Mouse (Mus musculus): ENCODE results near the gene Ak4.

Gene Ak4

DNA sequence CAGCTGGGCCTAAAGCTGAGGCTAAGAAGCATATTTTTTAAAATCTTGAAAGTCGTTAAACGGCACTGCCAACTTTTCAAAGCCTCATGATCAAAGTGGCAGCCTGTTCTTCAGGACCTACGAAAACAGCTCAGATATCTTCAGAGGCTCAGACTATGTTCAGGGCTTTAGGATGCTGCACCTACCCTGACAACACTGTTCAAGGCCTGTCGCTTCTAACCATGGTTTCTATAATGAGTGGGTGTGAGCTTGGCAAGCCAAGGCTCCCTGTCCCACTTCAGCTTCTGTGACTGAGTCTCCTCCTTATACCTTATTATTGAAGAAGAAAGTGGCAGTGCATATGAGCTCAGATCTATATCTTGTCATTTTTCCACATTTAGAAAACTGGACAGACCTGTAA, 40.3 kb downstream of the Ak4 start:
- DNase-seq (ENCODE audit: low spot score): no peak

DNA sequence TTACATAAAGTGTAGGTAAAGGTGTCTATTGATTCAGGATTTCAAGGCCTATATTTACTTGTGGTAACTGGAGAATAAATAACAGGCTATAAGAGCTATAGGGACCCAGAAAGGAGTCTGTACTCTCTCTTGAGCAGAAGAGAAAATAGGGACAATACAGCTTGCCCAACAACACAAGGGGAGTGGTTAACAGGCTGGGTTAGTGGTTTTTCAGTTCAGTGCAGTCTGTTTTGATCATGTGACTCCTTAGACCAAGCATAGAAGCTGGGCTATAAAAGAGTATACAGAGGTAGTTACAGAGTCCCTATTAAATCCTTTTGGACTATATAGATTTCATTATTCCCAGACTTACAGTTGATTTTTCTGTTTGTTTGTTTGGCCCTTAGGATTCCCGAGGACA, 41.0 kb downstream of the Ak4 start:
- no peak for DNase-seq (ENCODE audit: low spot score)

DNA sequence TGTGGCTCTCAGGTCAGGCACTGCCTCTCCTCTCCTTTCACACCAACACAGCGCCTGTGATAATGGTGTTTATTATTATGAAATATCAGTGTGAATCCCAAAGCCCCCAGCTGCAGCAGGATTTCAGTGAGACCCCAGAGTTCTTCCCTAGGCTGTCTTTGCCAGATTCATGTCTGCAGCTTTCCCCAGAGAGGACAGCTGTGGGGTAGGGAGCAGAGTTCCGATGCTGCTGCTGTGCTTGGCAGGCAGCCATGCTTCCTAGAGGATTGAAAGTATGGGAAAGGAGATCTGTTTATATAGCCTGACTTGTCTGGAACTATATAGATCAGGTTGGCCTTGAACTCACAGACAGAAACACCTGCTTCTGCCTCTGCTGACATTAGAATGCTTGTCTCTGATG, 43.0 kb downstream of the Ak4 start:
- no peak for DNase-seq (ENCODE audit: low spot score)

DNA sequence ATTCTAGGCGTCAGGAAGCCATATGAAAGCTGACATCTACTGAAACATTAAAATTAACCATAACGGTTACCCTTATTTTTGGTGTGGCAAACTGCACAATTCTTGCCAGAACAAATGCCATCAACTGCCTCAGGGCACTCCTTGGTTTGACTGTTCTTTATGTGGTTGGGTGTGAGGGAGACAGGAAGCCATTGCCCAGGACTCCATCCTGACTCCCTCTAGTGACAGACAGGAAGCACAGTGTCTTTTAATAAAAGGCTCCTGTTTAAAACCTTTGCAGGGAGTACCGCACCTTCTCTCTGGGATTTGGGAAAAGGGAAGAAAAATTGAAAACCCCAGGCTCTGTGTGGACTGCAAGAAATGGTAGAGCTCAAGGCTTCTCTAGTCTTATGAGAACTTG, 47.2 kb downstream of the Ak4 start:
- DNase-seq (ENCODE audit: low spot score): no peak

DNA sequence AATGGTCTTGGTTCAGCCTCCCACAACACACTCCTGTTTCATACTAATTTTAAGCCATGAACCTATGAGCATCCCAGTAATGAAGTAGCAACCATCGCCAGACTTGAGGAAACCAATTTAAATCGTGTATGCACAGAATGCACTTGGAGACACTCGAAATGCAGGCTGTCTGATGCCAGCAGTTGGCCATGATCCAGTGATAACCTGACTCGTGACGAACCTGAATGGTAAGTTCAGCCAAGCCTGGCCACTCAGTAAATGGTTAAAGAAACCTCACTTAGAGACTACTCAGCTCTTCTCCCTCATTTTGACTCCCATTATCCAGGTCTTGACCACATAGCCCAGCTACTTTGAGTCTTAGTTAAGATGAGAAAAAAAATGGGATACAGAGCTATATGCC, 50.2 kb downstream of the Ak4 start:
- no peak for DNase-seq (ENCODE audit: low spot score)

DNA sequence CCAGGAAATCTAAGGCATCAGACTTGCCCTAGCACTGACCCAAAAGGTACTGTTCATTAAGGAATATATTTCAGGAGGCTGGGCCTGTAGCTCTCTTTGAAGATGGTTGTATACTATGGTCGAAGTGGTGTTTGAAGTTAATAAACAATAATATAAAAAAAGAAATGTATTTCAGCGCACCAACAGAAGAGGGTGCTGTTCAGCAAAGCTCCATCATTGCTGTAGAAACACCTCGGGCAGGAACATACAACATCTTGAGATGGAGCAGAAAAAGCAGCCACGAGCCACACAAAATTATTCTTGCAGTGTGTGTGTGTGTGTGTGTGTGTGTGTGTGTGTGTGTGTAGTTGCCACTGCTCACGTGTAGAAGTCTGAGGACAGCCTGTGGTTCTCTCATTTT, 51.5 kb downstream of the Ak4 start:
- peak; percentile 14 for DNase-seq (ENCODE audit: low spot score)

DNA sequence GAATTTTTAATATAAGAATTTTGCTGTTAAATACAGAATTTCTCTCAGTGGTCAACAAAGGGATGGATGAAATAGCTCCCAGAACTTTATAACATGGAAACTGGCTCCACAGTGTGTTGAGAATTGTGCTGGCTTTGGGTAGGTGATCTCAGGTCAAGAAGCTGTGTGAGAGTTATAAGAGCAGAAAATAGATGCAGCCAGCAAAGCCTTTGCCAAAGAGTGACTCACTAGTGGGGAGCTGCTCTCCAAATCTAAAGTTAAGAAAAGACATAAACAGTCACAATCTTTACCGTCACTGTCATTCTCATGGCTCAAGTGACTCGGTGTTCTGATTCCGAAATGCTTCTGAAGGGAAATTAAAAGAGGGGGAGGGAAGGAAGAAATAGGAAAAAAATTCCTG, 53.7 kb downstream of the Ak4 start:
- no peak for DNase-seq (ENCODE audit: low spot score)

DNA sequence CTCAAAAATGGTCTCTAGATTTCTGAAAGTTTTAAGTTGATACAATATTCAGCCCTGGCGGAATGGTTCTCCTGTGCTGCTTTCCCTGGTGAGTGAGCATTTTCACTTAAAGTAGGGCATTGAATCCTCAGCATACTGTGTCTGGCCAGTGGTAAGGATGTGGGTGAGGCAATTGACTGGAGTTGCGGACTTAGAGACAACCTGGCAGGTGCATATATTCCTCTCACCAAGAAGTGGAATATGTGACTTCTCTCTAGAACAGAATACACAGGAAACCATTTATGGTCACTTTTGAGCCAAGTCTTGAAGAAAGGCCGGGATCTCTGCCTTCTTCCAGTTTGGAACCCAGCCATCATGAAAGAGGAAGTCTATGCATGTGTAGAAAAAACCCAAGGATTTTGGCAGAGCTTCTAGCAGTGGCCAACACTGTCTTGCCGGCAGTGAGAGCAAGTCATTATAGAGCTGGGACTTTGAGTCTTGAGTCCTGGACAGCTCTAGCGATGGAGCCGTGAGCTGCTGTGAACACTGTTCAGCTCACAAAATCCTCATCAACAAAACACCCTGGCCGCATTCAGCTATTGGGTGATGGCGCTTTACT, 71.3 kb downstream of the Ak4 start:
- DNase-seq (ENCODE audit: low spot score): no peak

DNA sequence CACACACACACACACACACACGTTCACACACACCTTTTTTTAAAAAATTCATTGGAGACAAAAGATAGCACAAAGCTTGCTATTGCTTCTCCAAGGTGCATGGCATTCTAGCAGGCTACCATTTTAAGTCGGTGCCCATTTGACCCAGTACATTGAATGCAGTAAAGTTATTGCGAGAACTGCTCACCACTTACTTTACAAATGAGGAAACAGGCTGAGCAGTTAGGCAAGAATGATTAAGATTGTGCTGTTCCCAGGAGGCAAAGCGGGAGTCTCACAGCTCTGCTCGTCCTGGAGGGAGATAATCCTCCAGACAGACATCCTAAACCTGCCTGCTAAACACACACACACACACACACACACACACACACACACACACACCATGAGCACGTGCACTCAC, 72.6 kb downstream of the Ak4 start:
- DNase-seq (ENCODE audit: low spot score): no peak

DNA sequence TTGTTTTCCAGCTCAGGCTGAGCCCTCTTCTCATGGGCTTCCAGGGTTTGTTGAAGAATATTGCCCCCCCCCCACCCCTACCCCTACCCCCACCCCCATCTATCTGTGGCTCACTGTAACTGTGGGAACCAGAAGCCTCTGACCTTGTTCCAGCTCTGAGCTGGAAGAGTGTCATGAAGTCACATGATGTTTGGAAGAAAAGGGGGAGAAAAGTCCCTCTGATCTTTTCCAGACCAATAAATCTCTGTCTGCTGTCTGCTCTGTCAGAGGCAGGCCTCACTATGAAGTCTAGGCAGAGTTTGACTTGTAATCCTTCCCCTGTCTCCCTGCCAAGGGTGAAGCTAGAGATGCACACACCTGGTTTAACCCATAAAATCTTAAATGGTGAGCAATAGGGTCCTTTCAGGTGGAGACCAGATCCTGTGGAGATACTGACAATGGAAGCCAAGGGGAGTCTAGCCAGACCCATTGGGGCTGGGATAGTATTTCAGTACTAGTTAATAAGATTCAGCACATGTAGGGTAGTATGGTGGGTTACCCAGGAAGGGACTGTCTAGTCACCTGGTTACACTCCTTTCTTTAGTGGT, 74.6 kb downstream of the Ak4 start:
- no peak for DNase-seq (ENCODE audit: low spot score)

DNA sequence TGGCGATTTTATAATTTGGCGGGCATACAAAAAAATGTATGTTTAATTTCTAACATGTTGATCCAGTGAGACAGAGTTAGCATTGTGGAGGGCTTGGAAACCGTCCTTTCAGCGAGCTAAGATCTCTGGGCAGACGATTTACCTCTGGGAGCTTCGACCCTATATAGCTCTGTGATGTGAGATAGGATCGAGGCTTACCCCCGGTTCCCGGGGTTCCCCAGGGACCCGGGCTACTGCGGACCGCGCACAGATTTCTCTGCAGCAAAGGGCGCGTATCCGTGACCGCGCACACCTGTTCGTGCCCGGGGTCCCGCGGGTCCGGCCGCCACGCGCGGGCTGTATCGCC, 77.1 kb downstream of the Ak4 start:
- no peak for DNase-seq (ENCODE audit: low spot score)

DNA sequence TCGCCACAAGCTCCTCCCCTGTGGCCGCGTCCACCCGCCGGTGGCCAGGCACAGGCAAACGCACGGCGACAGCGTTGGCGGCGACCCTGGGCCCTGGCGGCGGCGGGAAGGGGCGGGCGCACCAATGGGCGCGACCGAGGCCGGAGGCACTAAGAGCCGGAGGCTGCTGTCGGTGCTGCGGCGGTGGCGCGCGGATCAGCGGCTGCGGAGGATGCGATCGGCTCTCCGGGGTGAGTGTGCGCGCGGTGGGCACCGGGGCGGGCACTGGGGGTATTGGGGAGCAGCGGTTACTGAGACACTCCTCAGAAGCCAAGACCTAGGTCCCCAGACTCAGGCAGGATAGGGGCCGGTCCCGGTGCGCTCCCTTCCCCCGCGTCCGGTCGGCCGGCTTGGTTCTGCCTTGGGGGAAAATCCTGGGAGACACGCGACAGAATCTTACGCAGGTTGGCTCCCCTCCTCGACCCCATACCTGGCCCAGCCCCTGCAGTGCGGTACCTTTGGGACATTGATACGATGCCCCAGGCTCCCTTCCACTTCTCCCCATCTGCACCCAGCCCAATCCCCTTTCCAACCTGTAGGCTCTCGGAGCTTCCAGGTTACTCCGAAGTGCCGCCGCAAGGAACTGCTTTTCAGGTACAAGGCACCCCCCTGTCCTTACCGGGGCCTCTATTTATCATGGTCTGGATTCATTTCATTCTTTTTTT, 77.6 kb downstream of the Ak4 start, which contains the start of gene Dnajc6:
Dnajc6 (plus strand) TSS at position 115 of the 704 bp plus-strand sequence.
- DNase-seq (ENCODE audit: low spot score): no peak

DNA sequence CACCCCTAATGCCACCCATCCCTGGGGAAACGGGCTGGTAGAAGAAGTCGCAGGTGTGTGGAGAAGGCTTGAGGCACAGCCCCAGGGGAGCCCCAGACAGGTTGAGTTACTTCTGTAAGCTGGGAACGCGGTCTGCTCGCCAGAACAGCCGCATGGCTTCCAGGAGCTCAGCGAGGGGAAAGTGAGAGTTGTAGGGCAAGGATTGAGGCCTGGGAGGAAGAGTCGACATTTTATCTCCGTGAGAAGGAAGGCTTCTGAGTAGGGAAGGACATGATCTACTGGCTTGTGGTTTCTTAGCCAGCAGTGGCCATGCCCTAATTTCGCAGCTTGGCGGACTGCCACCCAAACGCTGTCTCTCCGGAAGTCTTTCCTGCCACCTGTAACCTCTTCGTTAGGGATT, 78.3 kb downstream of the Ak4 start:
- no peak for DNase-seq (ENCODE audit: low spot score)

DNA sequence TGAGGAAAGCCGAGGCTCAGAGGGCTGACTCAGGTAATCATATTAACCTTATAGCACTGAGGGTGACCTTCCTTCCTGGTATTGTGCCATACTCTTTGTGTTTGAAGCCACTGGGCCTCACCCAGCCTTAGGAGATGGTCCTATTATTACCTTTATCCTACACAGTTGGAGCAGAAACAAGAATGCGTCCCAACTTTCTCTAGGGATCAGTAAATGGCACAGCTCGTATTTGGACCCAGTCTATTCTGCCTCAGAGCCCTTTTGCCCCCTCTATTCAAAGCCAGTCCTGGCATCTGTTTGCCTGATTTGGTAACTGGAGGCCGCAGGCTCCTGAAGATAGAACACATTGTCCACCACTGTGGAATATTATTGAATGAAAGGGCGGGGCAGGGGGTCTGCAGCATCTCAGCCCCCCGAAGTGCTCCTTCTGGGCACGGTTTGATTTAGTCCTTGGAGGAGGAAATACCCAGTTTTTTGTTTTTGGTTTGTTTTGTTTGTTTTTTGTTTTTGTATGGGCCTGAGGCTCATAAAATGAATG, 85.5 kb downstream of the Ak4 start:
- DNase-seq (ENCODE audit: low spot score): no peak

DNA sequence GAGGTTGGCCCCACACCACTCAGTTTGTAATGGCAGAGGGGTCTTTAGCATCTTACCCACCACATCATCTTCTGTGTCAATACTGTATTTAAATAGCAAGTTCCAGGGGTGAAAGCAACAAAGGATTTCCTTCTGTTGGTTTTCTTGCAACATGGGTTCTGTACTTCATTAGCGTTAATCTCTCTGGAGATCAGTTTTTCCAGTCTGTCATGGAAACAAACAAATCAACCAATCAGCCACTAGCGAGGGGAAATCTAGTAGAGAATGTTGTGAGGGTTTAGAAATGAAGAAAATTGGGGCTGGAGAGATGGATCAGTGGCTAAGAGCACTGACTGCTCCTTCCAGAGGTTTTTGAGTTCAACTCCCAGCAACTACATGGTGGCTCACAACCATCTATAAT, 86.9 kb downstream of the Ak4 start:
- DNase-seq (ENCODE audit: low spot score): no peak

DNA sequence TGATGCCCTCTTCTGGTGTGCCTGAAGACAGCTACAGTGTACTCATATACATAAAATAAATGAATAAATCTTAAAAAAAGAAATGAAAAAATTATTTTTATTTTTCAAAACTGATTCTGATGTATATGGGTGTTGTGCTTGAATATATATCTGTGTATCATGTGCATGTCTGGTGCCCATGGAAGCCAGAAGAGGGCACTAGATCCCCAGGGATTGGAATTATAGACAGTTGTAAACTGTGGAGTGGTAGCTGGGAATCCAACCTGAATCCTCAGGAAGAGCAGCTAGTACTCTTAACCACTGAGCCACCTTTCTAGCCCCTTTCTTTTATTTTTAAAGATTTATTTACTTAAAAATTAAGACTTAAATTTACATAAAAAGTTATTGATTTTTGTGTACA, 87.3 kb downstream of the Ak4 start:
- DNase-seq (ENCODE audit: low spot score): no peak

DNA sequence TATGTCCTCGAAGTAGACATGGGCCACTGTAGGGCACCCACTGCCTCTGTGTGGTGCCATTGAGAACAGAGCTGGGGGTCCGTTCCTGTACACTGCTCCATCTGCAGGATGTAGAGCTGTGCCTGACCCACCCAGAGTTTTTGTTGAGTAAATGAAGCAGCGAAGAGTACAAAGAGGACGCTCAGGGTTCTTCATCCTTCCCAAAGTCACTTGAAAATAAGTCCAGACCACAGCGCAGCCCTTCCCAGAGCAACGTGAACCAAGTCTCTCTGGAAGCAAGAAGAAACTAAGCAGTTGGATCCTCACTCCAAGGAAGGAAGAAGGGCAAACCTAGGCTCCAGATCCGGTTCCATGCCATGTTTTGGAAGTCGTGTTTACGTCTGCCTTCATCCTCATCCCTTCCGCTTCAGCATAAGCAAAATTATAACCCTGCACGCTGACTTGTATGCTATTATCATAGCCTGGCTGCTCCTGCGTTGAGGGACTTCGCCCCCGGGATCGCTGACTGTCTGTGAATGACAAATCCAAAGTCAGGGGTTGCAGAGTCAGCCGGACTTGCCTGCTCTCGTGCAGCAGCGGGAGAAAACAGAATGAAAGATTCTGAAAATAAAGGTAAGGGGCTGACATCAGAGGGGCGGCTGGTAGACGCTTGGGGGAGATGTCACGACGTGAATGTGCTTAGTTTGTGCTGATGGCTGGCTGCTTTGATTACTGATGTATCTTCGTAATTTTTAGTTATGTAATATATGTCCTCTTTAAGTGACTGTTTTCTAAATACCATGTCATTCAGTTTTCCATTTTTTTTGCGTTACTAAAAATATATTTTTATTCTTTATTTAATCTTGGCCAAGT, 88.7 kb downstream of the Ak4 start:
- peak; percentile 73 for DNase-seq (ENCODE audit: low spot score)

DNA sequence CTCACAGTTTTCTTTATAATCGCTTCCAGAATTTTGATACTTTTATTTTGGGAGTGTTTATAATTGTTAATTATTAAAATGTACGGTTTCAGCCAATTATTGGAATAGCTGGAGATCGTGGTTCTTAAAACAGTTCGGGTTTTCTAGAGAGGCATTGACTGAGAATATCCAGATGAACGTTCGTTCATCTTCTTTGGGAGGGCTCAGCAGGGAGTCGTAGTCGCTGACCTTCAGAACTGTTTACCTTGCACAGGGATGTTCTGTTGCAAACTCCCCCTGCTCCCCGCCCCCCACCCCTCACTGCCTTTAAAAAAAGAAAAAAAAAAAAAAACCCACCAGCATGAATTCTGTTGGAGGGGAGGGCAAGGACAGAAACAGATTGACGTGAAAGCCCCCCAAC, 89.4 kb downstream of the Ak4 start:
- no peak for DNase-seq (ENCODE audit: low spot score)

DNA sequence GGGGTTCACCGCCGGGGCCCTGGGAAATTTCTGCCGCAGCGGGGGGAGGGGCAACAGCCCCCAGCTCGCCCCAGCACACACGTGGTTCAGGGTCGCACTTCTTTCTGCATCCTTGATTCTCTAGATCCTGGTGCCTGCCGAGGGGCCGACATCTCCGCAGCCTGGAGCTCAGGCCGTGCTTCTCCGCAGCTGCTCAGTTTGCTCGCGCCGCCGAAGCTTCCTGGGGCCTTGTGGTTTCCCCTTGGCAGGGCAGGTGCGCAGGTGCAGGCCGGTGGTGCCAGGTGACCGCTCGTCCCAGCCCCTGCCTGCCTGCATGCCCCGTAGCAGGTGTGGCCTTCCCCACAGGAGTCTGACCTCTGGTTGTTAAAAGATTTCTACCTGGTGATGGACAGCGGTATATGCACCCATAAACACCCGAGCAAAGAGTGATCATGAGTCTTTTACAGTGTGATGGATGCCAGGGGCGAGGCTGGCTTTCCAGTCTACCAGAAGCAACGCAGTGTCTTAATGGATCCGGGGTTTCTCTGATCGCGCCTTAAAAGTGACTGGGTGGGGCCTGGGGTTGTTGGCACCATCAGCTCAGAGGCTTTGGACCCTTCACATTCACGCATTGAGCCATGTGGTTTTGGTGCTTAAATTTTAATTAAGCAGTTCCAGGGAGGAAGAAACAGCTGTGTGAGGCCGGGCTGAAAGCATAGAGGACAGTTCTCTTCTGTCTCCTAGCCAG, 89.9 kb downstream of the Ak4 start:
- peak; percentile 27 for DNase-seq (ENCODE audit: low spot score)

DNA sequence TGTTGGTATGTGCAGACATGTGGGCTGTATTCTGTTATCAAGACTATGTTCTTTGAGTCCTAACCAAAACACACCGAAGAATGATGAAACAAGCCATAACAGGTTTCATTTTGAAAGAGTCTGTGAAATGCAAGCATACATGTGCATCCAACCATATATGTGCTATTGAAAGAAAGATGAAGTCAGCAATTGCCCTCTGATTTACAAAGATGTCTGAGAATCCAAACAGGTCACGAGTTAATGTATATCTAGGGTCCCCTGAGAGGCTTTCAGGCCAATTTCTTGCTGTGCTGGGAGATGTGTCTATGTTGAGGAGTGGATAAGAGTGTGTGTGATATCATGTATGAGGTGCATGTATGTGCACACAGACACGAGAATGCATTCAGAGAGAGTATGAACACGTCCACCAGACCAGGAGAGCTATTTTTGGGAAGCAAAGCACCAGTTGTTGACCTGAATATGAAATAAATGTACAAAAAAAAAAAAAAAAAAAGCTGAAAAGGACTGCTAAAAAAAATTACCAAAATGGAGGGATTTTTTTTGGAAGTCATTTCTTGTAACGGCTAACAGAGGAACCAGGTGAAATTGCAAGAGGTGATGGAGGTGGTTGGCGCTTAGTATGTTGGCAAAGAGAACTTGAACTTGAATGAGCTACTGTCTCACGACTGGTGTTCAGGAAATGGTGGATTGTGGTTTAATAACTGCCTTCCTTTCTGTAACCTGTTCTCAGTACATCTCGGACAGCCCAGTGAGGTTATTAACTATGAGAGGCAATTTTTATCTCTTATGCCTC, 91.2 kb downstream of the Ak4 start:
- DNase-seq (ENCODE audit: low spot score): no peak

DNA sequence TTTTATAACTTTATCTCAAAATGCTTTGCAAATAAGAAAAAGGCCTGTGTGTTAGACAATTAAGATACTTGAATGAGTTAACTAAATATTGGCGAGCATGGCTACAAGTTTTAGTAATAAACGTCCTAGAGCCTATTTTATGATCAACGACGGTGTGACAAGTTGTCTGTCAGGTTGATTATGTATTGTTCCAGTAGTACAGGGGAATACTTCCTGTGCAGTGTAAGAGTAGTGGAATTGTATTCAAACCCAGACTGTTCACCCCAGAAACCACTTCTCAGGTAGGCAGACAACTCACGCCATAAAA, 91.8 kb downstream of the Ak4 start:
- DNase-seq (ENCODE audit: low spot score): no peak

All from layer of hippocampus, adult 11-12 months (tissue).